Mouse (Mus musculus): ENCODE results near the gene Gltp. TPM values are rescaled to one million over a fixed set of nuclear protein-coding genes. Genes with fewer than 3 reads are reported as not detected.

Gltp gene
- polyA plus RNA-seq (2012; rRNA removed) (18.4 and 18.5 TPM in 2 replicates), polyA plus RNA-seq (2014; fragmentation: Nextera tagmentation; extraction: Ambion mirVana) (25.4 and 33.0 TPM in 2 replicates)

DNA sequence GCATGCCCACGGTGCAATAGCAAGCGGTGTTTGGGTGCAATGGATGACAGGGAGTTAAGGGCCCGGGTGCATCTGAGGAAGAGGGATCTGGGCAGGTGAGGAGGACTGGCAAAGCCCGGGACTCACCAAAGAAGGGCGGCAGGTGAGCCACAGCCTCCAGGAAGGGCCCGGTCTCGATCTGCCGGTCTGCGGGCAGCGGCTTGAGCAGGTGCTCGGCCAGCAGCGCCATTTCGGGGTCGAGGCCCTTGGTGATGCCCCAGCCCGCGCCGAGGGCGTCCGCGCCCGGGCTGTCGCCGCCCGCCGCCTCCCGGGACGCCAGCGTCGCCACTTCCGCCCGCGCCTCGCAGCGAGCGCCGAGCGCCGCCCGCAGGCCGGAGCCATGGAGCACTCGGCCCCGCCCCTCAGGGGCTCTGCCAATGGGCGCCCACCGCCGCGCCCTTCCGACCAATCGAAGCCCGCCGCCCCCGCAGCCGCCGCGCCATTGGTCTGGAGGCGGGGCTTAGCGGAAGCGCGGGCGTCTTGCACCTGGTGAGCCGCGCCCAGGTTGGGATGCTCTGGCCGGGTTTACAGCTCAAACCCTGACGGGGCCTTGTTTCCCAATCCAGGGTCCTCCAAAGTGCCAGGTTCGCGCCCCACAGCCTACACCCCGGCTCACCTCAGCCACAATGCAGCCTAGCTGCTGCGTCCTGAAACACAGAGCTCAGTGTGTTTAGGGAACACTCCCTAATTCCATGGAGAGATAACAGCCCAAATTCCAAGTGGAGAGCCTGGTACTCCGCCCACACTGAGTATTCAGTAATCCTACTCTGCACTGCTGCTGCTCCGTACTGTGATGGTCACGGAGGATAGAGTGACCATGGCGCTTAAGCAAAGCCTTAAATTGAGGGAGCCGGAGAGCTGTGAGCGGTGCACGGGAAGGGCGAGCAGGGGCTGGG lies at the start of gene Gltp:
Gene Gltp, minus strand, starts transcription at position 352 of the 935 bp plus-strand sequence.
- Histone ChIP-seq H3K27ac (peak within 1 kb of the TSS; percentile 4; the same call in 1 of the 2 replicates), H3K4me3 (ENCODE audit: insufficient read depth in 1 of 2, low read depth in 2 of 2, low read length in 2 of 2) (peak within 1 kb of the TSS; percentile 73 to 78), H3K9me3 (ENCODE audit: control insufficient read depth, low read length) (no peaks in the 10 kb centered on the region), H3K4me1 (replicated peaks; ENCODE audit: control insufficient read depth in 2 of 2, insufficient read depth in 2 of 2, low read length in 1 of 2) (peaks cover 12 to 15% of the 10 kb centered on the region in 2 experiments), H3K4me2 (ENCODE audit: low read depth) (peak within 1 kb of the TSS; percentile 92), H3K27me3 (ENCODE audit: control insufficient read depth, insufficient read depth, low read length) (no peaks in the 10 kb centered on the region), H3K36me3 (replicated peaks; ENCODE audit: control insufficient read depth, insufficient read depth, low read depth) (no peaks in the 10 kb centered on the region), H3K9ac (replicated peaks) (peak within 1 kb of the TSS; percentile 82)
- peak; percentile 95 for ATAC-seq (ENCODE audit: insufficient read depth)
- WGBS (ENCODE audit: insufficient replicate concordance) = 4% methylated on average over 75 of the region's 75 CpGs
- TF ChIP-seq EP300 (IDR thresholded peaks at IDR 0.05; ENCODE audit: low read depth) = no peak
- 0 out of 2 replicates have a peak, but pooled peaks have one; percentile 1 for TF ChIP-seq CTCF (IDR thresholded peaks at IDR 0.05; ENCODE audit: low read depth)
- DNase-seq (ENCODE audit: low read depth in 3 of 3, low spot score in 3 of 3) = peak; percentile 87 to 88 (median 88)

DNA sequence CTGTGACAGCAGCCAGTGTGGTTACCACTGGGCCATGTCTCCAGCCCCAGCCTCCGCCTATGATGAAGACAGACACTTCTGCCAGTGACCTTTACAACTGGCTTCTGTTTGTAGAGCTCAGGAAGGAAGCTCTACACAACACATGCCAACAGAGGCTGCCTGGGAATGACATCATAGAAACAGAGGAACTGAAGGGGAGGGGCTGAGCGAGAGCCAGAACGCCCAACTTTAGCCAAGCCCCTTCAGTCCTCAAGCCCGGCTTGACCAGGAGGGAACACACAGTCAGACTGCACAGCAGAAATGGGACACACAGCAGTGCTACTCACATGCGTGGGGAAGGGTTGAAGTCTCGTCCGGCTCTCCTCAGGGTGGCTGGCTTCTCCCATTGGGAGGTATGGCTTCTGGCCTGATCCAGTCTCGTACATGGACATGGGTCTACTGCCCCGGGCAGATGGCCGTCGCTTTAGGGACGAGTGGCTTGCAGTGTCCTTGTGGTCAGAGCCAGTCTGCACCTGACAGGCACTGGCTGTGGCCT lies 48.0 kb upstream of the Gltp start:
- DNase-seq (ENCODE audit: low read depth in 3 of 3, low spot score in 3 of 3) = no peak
- peaks cover 23% of the 10 kb centered on the region for H3K36me3 ChIP-seq (replicated peaks; ENCODE audit: control insufficient read depth, insufficient read depth, low read depth)
- WGBS (ENCODE audit: insufficient replicate concordance) = 71% methylated on average over 12 of the region's 12 CpGs

DNA sequence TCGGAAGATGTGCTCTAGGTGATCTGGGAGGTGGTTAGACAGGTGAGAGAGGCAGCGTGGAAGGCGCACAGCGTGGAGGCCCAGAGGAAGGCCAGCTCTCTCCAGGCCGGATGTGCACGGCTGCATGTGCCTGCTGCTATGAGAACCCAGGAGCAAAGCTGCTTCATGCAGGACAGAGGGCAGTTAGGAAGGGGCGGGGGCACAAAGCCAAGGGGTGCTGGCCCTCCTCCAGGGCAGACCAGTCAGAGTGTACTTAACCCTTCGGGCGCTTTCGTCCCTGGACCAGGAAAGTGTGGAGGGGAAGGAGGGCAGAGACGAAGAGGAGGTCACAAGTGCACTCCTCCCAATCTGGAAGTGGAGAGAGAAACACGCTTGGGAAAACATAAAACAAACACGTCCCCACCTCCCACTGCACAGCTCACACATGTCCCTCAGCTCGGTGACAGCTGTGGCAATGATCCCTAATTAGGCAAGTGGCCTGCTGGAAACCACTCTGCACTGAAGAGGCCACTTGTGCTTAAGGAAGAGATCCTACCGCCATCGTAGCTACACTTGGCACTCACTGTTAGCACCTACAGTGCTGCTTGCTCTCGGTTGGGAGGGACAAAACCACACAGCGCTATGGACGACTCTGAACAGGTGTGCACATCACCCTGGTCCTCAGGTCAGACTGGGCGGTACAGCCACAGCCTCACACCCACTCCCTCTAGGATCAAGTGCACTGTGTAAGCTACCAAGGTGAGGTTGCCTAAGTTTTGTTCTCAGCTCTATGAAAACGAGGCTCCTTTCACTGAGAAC lies 46.5 kb upstream of the Gltp start:
- Histone ChIP-seq H3K36me3 (replicated peaks; ENCODE audit: control insufficient read depth, insufficient read depth, low read depth) (peaks cover 21% of the 10 kb centered on the region), H3K4me1 (replicated peaks; ENCODE audit: control insufficient read depth in 2 of 2, insufficient read depth in 2 of 2, low read length in 1 of 2) (0 out of 4 replicates have a peak, but pooled peaks cover 0 to 2% of the 10 kb centered on the region in 2 experiments), H3K4me3 (ENCODE audit: insufficient read depth in 1 of 2, low read depth in 2 of 2, low read length in 2 of 2) (no peak overlapping the region), H3K4me2 (ENCODE audit: low read depth) (no peak overlapping the region), H3K9ac (replicated peaks) (no peak overlapping the region), H3K9me3 (ENCODE audit: control insufficient read depth, low read length) (no peaks in the 10 kb centered on the region), H3K27ac (no peak overlapping the region), H3K27me3 (ENCODE audit: control insufficient read depth, insufficient read depth, low read length) (no peaks in the 10 kb centered on the region)
- ATAC-seq (ENCODE audit: insufficient read depth) (no peak), DNase-seq (ENCODE audit: low read depth in 3 of 3, low spot score in 3 of 3) (no peak)
- 77% methylated on average over 21 of the region's 21 CpGs for WGBS (ENCODE audit: insufficient replicate concordance)
- TF ChIP-seq EP300 (IDR thresholded peaks at IDR 0.05; ENCODE audit: low read depth) = no peak
- TF ChIP-seq CTCF (IDR thresholded peaks at IDR 0.05; ENCODE audit: low read depth) = no peak

More for the DNA sequence above, 48.0 kb upstream of the Gltp start:
- H3K4me2 ChIP-seq (ENCODE audit: low read depth) = no peak overlapping the region
- H3K9ac ChIP-seq (replicated peaks) = no peak overlapping the region
- ATAC-seq (ENCODE audit: insufficient read depth) = peak; percentile 33; the same call in 1 of the 2 replicates
- no peaks in the 10 kb centered on the region for H3K27me3 ChIP-seq (ENCODE audit: control insufficient read depth, insufficient read depth, low read length)
- TF ChIP-seq EP300 (IDR thresholded peaks at IDR 0.05; ENCODE audit: low read depth) (no peak), CTCF (IDR thresholded peaks at IDR 0.05; ENCODE audit: low read depth) (no peak)
- no peak overlapping the region for H3K27ac ChIP-seq
- no peaks in the 10 kb centered on the region for H3K9me3 ChIP-seq (ENCODE audit: control insufficient read depth, low read length)
- 0 out of 4 replicates have a peak, but pooled peaks cover 0 to 2% of the 10 kb centered on the region in 2 experiments for H3K4me1 ChIP-seq (replicated peaks; ENCODE audit: control insufficient read depth in 2 of 2, insufficient read depth in 2 of 2, low read length in 1 of 2)
- no peak overlapping the region for H3K4me3 ChIP-seq (ENCODE audit: insufficient read depth in 1 of 2, low read depth in 2 of 2, low read length in 2 of 2)

DNA sequence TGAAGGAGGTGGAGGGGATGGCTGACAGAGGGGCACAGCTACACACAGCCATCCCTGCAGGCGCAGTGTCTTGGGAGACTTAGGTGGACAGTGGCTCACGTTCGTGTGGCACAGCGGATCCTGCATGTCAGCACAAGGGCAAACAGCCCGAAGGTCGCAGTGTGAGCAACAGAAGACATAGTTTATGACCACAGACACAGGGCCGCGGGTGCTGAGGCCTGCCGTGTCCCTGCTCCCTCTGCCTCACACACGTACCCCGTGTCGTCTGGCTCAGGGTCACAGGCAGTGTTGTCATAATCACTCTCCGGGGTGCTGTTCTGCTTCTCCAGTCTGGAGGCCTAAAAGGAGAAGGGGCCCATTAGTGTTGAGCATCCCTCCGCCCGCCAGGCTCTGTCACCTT lies 42.8 kb upstream of the Gltp start:
- Histone ChIP-seq H3K36me3 (replicated peaks; ENCODE audit: control insufficient read depth, insufficient read depth, low read depth) (peaks cover 30% of the 10 kb centered on the region), H3K27me3 (ENCODE audit: control insufficient read depth, insufficient read depth, low read length) (no peaks in the 10 kb centered on the region), H3K4me1 (replicated peaks; ENCODE audit: control insufficient read depth in 2 of 2, insufficient read depth in 2 of 2, low read length in 1 of 2) (0 out of 4 replicates have a peak, but pooled peaks cover 0 to 2% of the 10 kb centered on the region in 2 experiments), H3K4me3 (ENCODE audit: insufficient read depth in 1 of 2, low read depth in 2 of 2, low read length in 2 of 2) (no peak overlapping the region), H3K27ac (no peak overlapping the region), H3K9ac (replicated peaks) (no peak overlapping the region), H3K9me3 (ENCODE audit: control insufficient read depth, low read length) (no peaks in the 10 kb centered on the region), H3K4me2 (ENCODE audit: low read depth) (no peak overlapping the region)
- ATAC-seq (ENCODE audit: insufficient read depth) (no peak), DNase-seq (ENCODE audit: low read depth in 3 of 3, low spot score in 3 of 3) (no peak)
- WGBS (ENCODE audit: insufficient replicate concordance) = 87% methylated on average over 15 of the region's 15 CpGs
- TF ChIP-seq EP300 (IDR thresholded peaks at IDR 0.05; ENCODE audit: low read depth) (no peak), CTCF (IDR thresholded peaks at IDR 0.05; ENCODE audit: low read depth) (no peak)

All from liver, embryonic 14.5 days (tissue).